Mouse (Mus musculus) kidney, postnatal 36 days (tissue): ENCODE measurements around the gene Gm30191.
"Not testable (repeated sequence)": the region's sequence is repeated elsewhere in the genome, so short reads cannot be mapped to it uniquely, and the experiment has no call there.

ENCODE experiments used
- DNase-seq, 2 experiments: peaks; one replicate each; pipeline ENCODE4 v3.0.0; 2021 to 2022; ENCODE audit warnings: mixed read lengths in 2 of 2

Gene Gm30191

GRCm38 (mm10) chr4:134287575-134288025 is 40.9 kb downstream of the Gm30191 start, which contains the start of gene Pdik1l:
Pdik1l (minus strand) TSS chr4:134287895.
- peak; percentile 79 to 82 for DNase-seq

- DNase-seq, result peak in 1 of 2 experiments; percentile 28
Measured at GRCm38 (mm10) chr4:134288397-134289256, 41.9 kb downstream of the Gm30191 start.

- DNase-seq, result peak; percentile 68 to 88
Measured at GRCm38 (mm10) chr4:134292067-134292466, 45.3 kb downstream of the Gm30191 start.

- no peak for DNase-seq
Measured at GRCm38 (mm10) chr4:134293061-134293691, 46.4 kb downstream of the Gm30191 start.

- no peak for DNase-seq
Measured at GRCm38 (mm10) chr4:134293692-134294163, 47.0 kb downstream of the Gm30191 start.

- DNase-seq, result not testable (repeated sequence)
Measured at GRCm38 (mm10) chr4:134296096-134296495, 49.4 kb downstream of the Gm30191 start.

GRCm38 (mm10) chr4:134296523-134296922 is 49.8 kb downstream of the Gm30191 start:
- DNase-seq, result no peak

- peak; percentile 44 to 45 for DNase-seq
Measured at GRCm38 (mm10) chr4:134297369-134297768, 50.6 kb downstream of the Gm30191 start.

GRCm38 (mm10) chr4:134298626-134299497 is 52.1 kb downstream of the Gm30191 start:
- no peak for DNase-seq

- DNase-seq, result no peak
Measured at GRCm38 (mm10) chr4:134299498-134299810, 52.7 kb downstream of the Gm30191 start.
